Mouse (Mus musculus) E14TG2a.4 (cell line): ENCODE measurements around the gene Doc2g.

Experiments used
- H3K27me3 ChIP-seq: 2 replicates; pipeline ENCODE4 v1.6.1; 2014; ENCODE audit warnings: low read length, control low read depth; ENCODE audit not compliant: insufficient read depth
- H3K36me3 ChIP-seq: 2 replicates; pipeline ENCODE4 v1.6.1; 2014; ENCODE audit warnings: low read length, control low read depth; ENCODE audit not compliant: insufficient read depth
- H3K4me1 ChIP-seq: replicated peaks from 2 replicates; pipeline ENCODE4 v1.6.1; 2014; ENCODE audit warnings: low read depth, low read length, control low read depth
- H3K4me3 ChIP-seq: replicated peaks from 2 replicates; pipeline ENCODE4 v1.5.1; 2014; ENCODE audit warnings: mild to moderate bottlenecking, low read length
- H3K9me3 ChIP-seq: 2 replicates; pipeline ENCODE4 v1.6.1; 2014; ENCODE audit warnings: low read length, control low read depth
- CTCF ChIP-seq: conservative IDR thresholded peaks from 2 replicates; pipeline ENCODE4 v1.5.1; 2014; ENCODE audit warnings: low read length
- NANOG ChIP-seq: IDR thresholded peaks from 2 replicates; pipeline ENCODE4 v1.6.1; 2014; ENCODE audit warnings: borderline replicate concordance, low read length, mixed read lengths
- POU5F1 ChIP-seq: IDR thresholded peaks from 2 replicates; pipeline ENCODE4 v1.6.1; 2014; ENCODE audit warnings: low read length, borderline replicate concordance

Gene Doc2g

DNA sequence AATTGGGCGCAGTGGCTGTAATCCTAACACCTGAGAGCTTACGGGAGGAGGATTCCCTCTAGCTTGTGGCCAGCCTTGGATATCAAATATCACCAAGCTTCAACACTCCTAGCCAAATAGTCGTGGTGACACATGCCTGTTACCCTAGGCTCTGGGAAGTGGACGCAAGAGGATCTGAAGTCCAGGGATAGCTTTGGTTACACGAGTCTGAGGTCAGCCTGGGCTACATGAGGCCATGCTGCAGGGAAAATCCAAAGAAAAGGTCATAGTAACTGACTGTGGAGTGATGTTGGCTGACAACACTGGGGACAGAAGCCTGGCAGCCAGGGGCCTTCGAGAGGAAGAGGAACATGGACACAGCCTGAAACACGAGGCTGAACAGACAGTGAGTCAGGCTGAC lies 7.0 kb upstream of the Doc2g start:
- H3K4me3 ChIP-seq = no peak overlapping the region
- H3K36me3 ChIP-seq = no peaks in the 10 kb centered on the region
- H3K4me1 ChIP-seq = peaks cover 38% of the 10 kb centered on the region
- H3K27me3 ChIP-seq = no peaks in the 10 kb centered on the region; the same call in 1 of the 2 replicates
- TF ChIP-seq NANOG (no peak), POU5F1 (no peak), CTCF (no peak)
- H3K9me3 ChIP-seq = no peaks in the 10 kb centered on the region

DNA sequence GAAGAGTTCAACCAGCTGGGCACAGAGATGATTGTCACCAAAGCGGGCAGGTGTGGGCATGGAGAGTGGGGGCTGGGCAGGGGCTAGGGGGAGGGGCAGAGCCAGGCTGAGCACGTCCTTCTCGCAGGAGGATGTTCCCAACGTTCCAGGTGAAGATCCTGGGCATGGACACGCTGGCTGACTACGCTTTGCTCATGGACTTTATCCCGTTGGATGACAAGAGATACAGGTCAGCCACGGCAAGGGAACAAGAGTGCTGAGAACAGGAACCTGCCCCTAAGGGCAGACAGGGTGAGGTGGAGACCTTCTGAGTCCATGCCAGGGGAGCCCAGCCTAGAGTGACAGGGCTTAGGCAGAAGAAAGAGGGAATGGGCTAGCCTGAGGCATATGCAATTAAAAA lies 6.4 kb upstream of the Doc2g start:
- Histone ChIP-seq H3K36me3 (peaks cover under 1% of the 10 kb centered on the region), H3K4me1 (peaks cover 44% of the 10 kb centered on the region), H3K9me3 (no peaks in the 10 kb centered on the region), H3K27me3 (no peaks in the 10 kb centered on the region; the same call in 1 of the 2 replicates), H3K4me3 (no peak overlapping the region)
- TF ChIP-seq NANOG (no peak), POU5F1 (no peak), CTCF (no peak)

DNA sequence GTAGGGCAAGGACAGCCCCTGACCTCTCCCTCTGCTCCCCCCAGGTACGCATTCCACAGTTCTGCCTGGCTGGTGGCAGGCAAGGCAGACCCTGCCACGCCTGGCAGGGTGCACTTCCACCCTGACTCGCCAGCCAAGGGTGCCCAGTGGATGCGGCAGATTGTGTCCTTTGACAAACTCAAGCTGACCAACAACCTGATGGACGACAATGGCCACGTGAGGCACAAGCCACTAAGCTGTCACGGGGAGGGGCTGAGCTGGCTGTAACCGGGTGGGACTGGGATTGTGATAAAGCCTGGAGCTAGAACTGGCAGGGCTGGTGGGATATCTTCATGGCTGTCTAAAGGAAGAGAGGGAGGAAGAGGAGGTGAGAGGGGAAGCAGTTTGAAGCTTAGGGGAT lies 5.9 kb upstream of the Doc2g start:
- Histone ChIP-seq H3K9me3 (no peaks in the 10 kb centered on the region), H3K27me3 (no peaks in the 10 kb centered on the region; the same call in 1 of the 2 replicates), H3K4me3 (no peak overlapping the region), H3K4me1 (peaks cover 48% of the 10 kb centered on the region), H3K36me3 (peaks cover 5% of the 10 kb centered on the region)
- TF ChIP-seq CTCF = no peak

DNA sequence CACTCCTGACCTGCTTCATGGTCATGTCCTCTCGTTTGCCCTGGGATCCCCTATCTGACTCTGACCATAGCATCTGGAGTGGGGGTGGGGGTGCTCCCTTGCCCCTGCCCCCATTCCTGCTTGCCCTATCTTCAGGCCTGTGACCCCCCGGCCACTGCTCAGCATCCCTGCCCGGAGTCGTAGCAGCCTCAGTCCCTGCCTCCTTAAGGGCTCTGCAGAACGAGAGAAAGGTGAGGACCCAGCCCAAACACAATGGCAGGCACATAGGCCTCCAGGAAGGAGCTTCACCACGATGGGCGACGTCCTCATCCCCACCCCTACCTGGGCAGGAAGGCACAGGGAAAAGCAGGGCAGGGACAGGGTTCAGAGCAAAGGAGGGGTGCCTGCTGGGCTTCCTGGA lies 4.8 kb upstream of the Doc2g start:
- Histone ChIP-seq H3K36me3 (peaks cover 5% of the 10 kb centered on the region), H3K9me3 (no peaks in the 10 kb centered on the region), H3K27me3 (no peaks in the 10 kb centered on the region; the same call in 1 of the 2 replicates), H3K4me3 (no peak overlapping the region), H3K4me1 (peaks cover 50% of the 10 kb centered on the region)
- TF ChIP-seq POU5F1 (no peak), CTCF (no peak), NANOG (no peak)

DNA sequence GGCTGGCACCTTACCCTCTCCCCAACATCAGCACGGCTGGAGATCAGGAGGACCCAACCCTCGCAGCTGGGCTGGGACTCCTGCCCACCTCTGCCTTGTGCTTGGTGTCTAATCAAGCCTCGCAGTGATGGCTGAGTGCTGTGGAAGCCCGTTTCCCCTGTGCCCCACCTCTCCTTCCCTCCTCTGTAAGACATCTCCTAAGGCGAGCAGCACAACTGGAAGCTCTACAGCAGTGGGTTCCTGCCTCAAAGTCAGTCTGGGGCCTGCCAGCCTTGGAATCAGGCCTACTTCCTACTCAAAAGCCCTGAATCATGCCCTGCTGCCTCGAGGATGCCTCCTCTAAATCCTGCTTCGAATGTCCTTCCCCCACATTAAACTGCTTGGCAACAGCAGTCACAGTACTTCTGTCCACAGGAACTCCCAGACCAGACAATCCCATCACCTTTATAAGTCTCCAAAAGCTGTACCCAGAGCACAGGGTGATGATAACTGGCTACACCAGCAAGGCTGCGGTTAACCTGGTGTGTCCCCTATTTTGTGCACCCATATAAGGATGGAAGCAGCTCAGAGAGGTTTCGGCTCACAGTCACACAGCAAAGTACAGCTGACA lies 3.9 kb upstream of the Doc2g start:
- Histone ChIP-seq H3K4me1 (peaks cover 59% of the 10 kb centered on the region), H3K9me3 (no peaks in the 10 kb centered on the region), H3K4me3 (peak overlapping the region; percentile 95), H3K27me3 (no peaks in the 10 kb centered on the region; the same call in 1 of the 2 replicates), H3K36me3 (peaks cover 5% of the 10 kb centered on the region)
- TF ChIP-seq NANOG (no peak), POU5F1 (no peak), CTCF (no peak)

DNA sequence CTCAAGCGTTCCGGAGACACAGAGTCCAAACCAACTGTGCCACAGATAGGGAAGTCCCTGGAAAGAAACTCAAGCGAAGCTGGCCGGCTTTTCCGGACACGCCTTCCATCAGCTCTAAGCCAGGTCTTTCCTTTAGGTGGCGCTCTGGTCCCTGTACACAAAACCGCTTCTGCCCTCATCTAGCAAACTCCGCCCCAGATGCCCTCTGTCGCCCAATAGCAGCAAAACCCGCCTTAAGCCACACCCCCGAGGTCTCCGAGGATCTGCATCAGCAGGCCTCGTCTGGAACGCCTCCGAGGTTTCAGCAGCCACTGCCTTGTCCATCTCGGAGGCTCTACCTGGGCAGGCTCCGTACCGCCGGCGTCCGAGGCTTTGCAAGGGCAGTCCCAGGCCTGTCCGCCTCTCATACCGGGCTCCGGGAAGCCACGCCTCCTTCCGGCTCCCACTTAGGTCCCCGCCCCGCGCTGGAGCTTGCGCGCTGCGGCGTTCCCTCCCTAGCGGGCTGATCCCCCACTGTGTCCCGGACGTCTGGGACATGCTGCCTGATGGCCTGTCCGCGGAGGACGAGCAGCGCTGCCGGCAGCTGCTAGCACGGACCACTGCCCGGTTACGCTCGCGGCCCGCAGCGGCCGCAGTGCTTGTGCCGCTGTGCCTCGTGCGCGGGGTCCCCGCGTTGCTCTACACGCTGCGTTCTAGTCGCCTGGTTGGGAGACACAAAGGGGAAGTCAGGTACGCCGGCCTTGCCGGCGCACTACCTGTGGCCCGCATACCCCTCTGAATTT lies 2.8 kb upstream of the Doc2g start, which contains the start of the genes Nudt8 and Gm49405:
TSS of gene Nudt8 (plus strand) at position 462 of the 782 bp plus-strand sequence.
TSS of gene Gm49405 (plus strand) at position 508 of the 782 bp plus-strand sequence.
- peaks cover 70% of the 10 kb centered on the region for H3K4me1 ChIP-seq
- H3K27me3 ChIP-seq = no peaks in the 10 kb centered on the region; the same call in 1 of the 2 replicates
- no peaks in the 10 kb centered on the region for H3K9me3 ChIP-seq
- TF ChIP-seq CTCF = peak; percentile 72
- no peak for TF ChIP-seq POU5F1
- no peak for TF ChIP-seq NANOG
- peaks cover 12% of the 10 kb centered on the region for H3K36me3 ChIP-seq
- peak within 1 kb of the TSS; percentile 95 for H3K4me3 ChIP-seq

DNA sequence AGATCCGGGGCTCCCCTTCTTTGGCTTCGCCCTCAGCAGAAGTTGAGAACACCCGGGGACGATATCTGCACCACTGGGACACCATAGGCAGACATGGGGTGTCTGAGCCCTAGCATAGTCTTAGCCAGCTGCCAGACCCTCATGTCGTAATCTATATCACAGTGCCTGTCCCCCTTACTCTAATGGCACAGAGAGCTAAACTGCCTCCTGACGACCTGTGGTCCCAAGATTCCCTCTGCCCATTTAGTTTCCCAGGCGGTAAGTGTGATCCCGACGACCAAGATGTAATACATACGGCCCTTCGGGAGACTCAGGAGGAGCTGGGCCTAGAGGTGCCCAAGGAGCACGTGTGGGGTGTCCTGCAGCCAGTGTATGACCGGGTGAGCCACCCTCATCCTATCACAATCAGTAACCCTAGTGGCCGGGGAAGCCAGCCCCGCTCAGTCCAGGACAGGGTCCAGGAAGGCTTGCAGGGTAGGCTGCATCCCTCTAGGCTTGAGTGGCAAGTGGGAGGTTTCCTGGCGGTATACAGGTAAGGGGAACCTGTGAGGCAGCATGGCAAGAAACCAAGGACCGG lies 2.1 kb upstream of the Doc2g start:
- H3K9me3 ChIP-seq = no peaks in the 10 kb centered on the region
- H3K4me1 ChIP-seq = peaks cover 71% of the 10 kb centered on the region
- no peak for TF ChIP-seq CTCF
- no peak for TF ChIP-seq NANOG
- no peak for TF ChIP-seq POU5F1

DNA sequence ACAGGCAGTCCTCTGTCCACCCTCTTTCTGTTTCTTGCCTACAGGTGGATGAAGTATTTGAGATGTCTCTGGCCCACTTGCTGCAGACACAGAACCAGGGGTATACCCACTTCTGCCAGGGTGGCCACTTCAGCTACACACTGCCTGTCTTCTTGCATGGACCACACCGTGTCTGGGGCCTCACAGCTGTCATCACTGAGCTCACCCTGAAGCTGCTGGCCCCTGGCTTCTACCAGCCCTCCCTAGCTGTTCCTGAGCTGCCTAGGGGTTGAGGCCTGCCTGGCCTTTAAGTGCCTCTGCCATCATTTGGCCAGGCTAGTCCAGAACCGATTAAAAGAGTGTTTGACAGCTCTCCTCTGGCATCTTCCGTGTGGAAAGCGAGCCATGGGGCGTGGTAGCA lies 1.4 kb upstream of the Doc2g start:
- no peaks in the 10 kb centered on the region; the same call in 1 of the 2 replicates for H3K27me3 ChIP-seq
- peak overlapping the region; percentile 95; the same call in 1 of the 2 replicates for H3K4me3 ChIP-seq
- TF ChIP-seq POU5F1 = no peak
- TF ChIP-seq NANOG = no peak
- no peak for TF ChIP-seq CTCF
- peaks cover 27% of the 10 kb centered on the region for H3K36me3 ChIP-seq
- peaks cover 75% of the 10 kb centered on the region for H3K4me1 ChIP-seq
- H3K9me3 ChIP-seq = no peaks in the 10 kb centered on the region

More for the DNA sequence above, 2.1 kb upstream of the Doc2g start:
- no peaks in the 10 kb centered on the region; the same call in 1 of the 2 replicates for H3K27me3 ChIP-seq
- peaks cover 19% of the 10 kb centered on the region for H3K36me3 ChIP-seq
- H3K4me3 ChIP-seq = peak overlapping the region; percentile 95
